Mouse (Mus musculus): ENCODE results near the gene Prkca.
A peak's percentile ranks its signal among the peaks of the same experiment; 100 is the strongest.

Prkca gene

GRCm38 (mm10) chr11:108260775-108261517, 82.8 kb downstream of the Prkca start:
- no peak for DNase-seq (ENCODE audit: low spot score in 2 of 2)

DNA sequence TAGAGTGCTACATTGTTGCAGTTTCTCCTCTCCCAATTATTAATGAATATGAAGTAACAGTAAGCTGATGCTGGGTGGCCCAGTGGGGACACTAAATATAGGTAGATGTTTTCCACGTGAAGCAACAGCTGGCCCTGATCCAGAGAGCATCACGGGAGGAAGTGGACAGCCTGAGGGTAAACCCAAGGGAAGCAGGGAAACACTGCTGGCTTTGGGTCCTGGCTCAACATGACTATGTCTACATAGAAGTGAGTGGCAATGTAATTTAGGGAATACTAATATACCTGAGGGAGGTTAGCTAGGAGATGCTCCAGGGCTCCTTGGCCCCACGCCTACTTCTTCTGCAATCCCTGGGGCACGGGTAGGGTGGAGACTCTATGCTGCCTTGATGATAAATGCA, 84.3 kb downstream of the Prkca start:
- DNase-seq (ENCODE audit: low spot score in 2 of 2), result no peak

- DNase-seq (ENCODE audit: low spot score in 2 of 2), result peak in 1 of 2 experiments; percentile 57
Measured at GRCm38 (mm10) chr11:108258811-108259266, 84.9 kb downstream of the Prkca start.

DNA sequence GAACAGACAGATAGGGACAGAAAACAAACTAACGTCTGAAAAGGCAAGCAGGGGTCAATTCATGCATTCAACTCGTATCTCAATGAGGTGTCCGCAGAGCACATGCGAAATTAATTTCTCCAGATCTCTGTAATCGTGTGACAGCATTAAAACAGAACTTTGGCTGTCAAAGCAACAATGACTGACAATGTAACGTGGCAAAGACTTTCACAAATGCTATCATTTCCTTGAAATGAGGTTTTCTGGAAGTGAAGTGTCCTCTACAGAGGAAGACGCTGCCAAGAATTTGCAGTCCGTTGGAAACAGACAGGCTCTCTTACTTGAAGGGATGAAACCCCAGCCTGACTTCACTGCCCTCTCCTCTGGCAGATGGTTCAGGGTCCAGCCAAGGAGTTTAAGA, 85.8 kb downstream of the Prkca start:
- DNase-seq (ENCODE audit: low spot score in 2 of 2), result no peak

- DNase-seq (ENCODE audit: low spot score in 2 of 2), result no peak
Measured at GRCm38 (mm10) chr11:108254681-108255080, 89.0 kb downstream of the Prkca start.

DNA sequence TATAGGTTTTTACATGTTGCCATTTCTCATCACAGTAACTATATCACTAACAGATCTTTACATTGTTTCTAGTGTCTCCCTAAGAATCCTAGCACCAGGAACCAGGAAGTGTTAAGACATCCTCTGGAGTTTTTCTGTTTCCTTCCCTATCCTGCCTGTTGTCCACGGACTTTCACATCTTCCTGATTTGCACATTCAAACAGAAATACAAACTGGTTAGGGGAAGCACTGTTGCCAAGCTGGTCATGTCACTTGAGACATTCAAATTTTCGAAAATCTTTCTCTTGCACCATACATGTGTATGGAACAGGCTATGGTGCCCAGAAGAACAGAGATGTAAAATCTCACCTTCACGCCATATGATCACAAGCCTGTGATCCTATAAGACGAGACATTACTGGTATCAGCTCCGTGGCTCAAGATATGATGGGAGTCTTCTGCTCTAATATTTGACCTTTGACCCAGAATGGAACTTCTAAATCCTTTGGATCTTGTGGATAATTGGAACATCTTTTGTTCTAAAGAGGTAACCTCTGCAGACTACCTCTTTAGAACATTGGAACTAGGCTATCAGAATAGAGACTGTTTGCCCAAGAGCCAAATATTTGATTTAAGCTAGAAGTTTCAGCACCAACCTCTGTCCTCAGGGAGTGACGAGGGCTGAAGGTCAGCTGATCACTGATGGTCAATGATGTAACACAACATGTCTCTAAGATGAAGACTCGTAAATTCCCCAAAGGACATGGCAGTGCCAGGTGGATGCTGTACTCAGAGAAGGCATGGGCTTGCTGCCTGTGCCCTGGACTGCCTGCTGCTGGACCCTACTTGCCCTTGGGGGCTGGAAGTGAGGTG, 91.6 kb downstream of the Prkca start:
- DNase-seq (ENCODE audit: low spot score in 2 of 2), result no peak

- DNase-seq (ENCODE audit: low spot score in 2 of 2), result no peak
Measured at GRCm38 (mm10) chr11:108250829-108251637, 92.7 kb downstream of the Prkca start.

- no peak for DNase-seq (ENCODE audit: low spot score in 2 of 2)
Measured at GRCm38 (mm10) chr11:108250146-108250635, 93.5 kb downstream of the Prkca start.

DNA sequence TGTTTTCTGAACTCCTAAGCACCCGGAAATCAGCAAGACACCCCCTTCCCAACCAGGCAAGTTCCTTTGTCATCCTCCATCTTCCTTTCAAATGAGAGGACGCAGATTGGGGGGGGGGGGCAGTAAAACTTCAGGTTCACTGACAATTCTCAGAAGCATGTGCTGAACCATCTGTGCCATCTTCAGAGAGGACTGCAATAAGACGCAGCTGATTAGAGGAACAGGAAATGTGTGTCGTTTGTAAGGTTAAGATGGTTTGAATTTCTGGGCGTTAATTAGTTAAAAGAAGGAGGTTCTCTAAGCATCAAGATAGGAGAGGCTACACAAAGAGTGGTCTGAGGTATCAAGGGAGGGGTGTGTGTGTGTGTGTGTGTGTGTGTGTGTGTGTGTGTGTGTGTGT, 94.2 kb downstream of the Prkca start:
- DNase-seq (ENCODE audit: low spot score in 2 of 2), result no peak

GRCm38 (mm10) chr11:108249047-108249403, 94.7 kb downstream of the Prkca start:
- no peak for DNase-seq (ENCODE audit: low spot score in 2 of 2)

GRCm38 (mm10) chr11:108248218-108249046, 95.3 kb downstream of the Prkca start:
- no peak for DNase-seq (ENCODE audit: low spot score in 2 of 2)

DNA sequence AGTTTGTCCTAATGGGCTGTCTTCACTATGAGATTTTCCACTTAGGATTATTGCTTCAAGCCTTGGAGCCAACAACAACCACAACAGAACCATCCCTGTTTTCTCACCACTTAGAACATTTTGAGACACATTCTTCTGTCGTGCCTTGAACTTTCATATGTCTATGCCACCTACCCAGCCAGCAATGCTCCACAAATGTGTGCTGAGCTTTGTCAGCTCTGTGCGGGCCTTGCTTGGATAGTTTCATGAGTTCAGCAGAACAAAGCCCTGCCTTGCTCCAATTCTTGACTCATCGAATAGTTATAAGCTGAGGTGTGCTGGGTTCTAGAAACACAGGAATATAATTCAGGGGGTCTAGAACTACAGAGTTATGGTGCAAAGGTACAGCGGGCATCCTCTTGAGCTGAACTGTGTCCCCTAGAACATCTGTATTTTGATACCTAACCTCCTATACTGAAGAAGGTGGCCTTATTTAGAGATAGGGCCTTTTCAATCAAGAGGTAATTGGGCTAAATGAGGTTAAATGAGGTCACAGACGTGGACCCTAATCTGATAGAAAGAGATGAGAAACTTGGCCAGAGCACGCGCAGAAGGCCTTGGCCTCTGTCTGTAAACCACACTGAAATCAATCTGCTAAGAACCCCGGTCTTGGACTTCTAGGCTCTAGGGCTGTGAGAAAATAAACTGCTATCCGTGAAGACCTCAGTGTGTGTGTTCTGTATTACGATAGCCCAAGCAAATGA, 96.4 kb downstream of the Prkca start:
- DNase-seq (ENCODE audit: low spot score in 2 of 2), result no peak

DNA sequence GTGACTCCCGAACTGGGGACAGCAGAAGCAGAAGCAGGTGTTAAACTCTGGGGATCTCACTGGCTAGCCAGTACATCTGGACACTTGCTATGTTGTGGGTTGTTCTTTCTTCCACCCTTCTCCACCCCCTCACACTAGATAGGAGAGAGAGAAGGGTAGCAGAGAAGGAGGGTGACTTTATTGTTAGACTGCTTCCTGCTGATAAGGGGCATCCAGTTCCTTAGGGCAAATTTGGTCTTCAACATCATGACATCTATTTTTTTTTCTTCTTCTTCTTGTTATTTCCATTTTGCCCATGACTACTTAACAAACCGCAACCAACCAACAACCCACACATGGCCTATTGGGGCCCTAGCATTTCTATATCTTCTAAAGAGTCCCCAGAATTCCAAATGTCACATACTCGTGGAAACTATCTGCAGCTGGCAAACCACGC, 97.4 kb downstream of the Prkca start:
- no peak for DNase-seq (ENCODE audit: low spot score in 2 of 2)

GRCm38 (mm10) chr11:108244241-108244640, 99.5 kb downstream of the Prkca start:
- no peak for DNase-seq (ENCODE audit: low spot score in 2 of 2)

DNA sequence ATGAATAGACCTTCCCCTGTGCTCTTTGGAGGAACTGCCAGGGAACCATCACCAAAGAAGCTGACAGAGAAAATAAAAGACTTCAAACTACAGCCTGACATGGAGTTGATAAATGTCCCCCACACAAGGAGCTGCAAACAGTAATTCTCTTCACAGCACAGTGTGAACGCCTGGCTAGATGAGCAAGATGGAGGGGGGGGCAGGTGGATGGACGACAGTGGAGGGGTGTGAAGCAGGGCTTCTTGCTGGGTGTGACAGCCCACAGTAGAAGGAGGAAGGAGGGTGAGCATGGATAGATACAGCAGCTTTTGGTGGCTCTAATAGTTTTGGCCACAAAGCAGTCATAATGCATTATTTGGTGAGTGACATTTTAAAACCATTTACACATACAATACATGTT, 100.1 kb downstream of the Prkca start:
- DNase-seq (ENCODE audit: low spot score in 2 of 2), result no peak

DNA sequence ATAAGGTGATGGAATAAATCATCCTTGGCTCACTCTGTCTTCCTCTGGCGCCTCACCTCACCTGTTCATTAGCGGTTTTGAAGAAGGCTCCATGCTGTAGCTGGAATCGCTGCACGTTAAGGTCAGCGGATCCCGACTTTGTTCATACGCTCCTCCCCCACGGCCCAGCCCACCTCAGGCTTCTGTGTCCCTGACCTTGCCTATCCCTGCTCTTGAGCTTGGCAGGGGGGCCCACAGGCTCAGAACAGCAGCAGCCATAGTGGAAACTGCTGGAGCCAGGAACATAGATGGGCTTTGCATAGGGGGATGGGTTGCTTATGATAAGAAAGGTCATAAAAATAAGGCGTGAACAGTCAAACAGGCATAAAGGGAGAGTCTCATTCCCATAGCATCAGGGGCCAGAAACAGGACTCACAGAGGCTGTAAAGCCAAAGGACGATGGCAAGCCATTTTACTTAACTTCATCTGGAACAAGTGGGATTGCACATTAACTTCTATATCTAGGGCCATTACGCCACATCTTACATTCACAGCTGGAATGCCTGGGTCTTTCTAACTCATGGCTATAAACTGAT, 102.7 kb downstream of the Prkca start:
- no peak for DNase-seq (ENCODE audit: low spot score in 2 of 2)

GRCm38 (mm10) chr11:108239173-108239572, 104.6 kb downstream of the Prkca start:
- DNase-seq (ENCODE audit: low spot score in 2 of 2), result no peak

DNA sequence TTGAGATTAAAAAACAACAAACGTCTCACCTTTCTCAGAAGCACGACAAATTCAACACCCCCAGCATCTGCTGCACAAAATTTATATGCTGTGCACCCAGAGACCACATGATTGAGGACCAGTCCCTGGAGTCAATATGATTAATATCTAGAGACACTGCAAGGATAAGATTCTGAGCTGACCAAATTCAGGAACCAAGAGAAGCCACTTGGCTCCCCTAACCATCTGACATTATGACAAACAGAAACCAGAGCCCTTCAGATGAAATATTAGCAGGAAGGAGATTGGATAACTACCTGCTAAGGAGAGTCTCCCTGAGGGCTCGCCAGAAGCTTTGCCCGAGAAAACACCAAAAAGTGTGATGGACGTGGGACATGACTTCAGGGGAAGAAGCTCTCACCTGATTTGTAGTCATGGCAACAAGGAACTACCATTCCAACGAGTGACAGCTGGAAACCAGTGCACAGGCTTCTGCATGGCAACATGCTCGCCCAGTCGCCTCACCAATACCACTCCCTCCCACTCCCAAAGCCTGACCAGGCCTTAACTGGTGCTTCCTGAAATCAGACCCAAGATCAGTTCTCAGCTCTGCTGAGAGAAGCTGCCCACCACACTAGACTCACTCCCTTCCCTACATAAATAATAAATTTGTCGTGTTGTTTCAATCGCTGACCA, 106.8 kb downstream of the Prkca start:
- no peak for DNase-seq (ENCODE audit: low spot score in 2 of 2)

GRCm38 (mm10) chr11:108236195-108236594, 107.5 kb downstream of the Prkca start:
- no peak for DNase-seq (ENCODE audit: low spot score in 2 of 2)
